Mouse (Mus musculus) intestine, embryonic 16.5 days (tissue): ENCODE data around the gene Slc27a5. TPM values are rescaled to one million over a fixed set of nuclear protein-coding genes. Genes with fewer than 3 reads are reported as not detected.

Experiments
- ATAC-seq: fragments of 200-750 bp; cut with Nextera tagmentation; 2 replicates; pipeline ENCODE4 v1.8.0; 2017; ENCODE audit warnings: moderate TSS enrichment, moderate library complexity
- H3K27ac ChIP-seq: fragments of 300-500 bp; sonication (generic); 2 replicates; pipeline ENCODE4 v1.5.1; 2014; ENCODE audit warnings: mild to moderate bottlenecking, low read length
- H3K27me3 ChIP-seq: fragments of 300-500 bp; sonication (generic); replicated peaks from 2 replicates; pipeline ENCODE4 v1.6.1; 2014; ENCODE audit warnings: low read length, control low read depth, mixed read lengths; ENCODE audit not compliant: control insufficient read depth, insufficient read depth
- H3K36me3 ChIP-seq: fragments of 300-500 bp; sonication (generic); 2 replicates; pipeline ENCODE4 v1.6.1; 2014; ENCODE audit warnings: low read length, control low read depth; ENCODE audit not compliant: control insufficient read depth, insufficient read depth
- H3K4me1 ChIP-seq: fragments of 300-500 bp; sonication (generic); 2 replicates; pipeline ENCODE4 v1.6.1; 2014; ENCODE audit warnings: low read length, control low read depth, mixed read lengths; ENCODE audit not compliant: control insufficient read depth, insufficient read depth
- H3K4me2 ChIP-seq: fragments of 300-500 bp; sonication (generic); 2 replicates; pipeline ENCODE4 v1.6.1; 2014; ENCODE audit warnings: low read depth, low read length, control low read depth
- H3K4me3 ChIP-seq: fragments of 300-500 bp; sonication (generic); 2 replicates; pipeline ENCODE4 v1.5.1; 2014; ENCODE audit warnings: mild to moderate bottlenecking, low read length
- H3K9ac ChIP-seq: fragments of 300-500 bp; sonication (generic); 2 replicates; pipeline ENCODE4 v1.6.1; 2014; ENCODE audit warnings: low read depth, low read length
- H3K9me3 ChIP-seq: fragments of 300-500 bp; sonication (generic); 2 replicates; pipeline ENCODE4 v1.6.1; 2016; ENCODE audit warnings: low read length, control low read depth; ENCODE audit not compliant: control insufficient read depth
- WGBS: fragments of 180-500 bp; shearing (Covaris S2); extraction: QIAGEN DNeasy Blood & Tissue Kit; methylation state at CpG from one replicate; pipeline ENCODE4 v1.1.7; 2014; 5-methylcytosine and 5-hydroxymethylcytosine counted together
- polyA plus RNA-seq: library from polyadenylated mRNA; unstranded; fragments of >200 nt; fragmentation: Nextera tagmentation; extraction: Ambion mirVana; gene quantifications from 2 replicates; pipeline ENCODE4 v1.2.1, GENCODE M21; 2015

Slc27a5 gene
- polyA plus RNA-seq, 1 experiment from 2014 or later: 0.84 TPM

- 72% methylated on average over 5 of the region's 5 CpGs for WGBS
These were observed 33.1 kb upstream of the Slc27a5 start for GRCm38 (mm10) chr7:13031069-13031468.

GRCm38 (mm10) chr7:13028986-13029385 lies 31.0 kb upstream of the Slc27a5 start:
- ATAC-seq: no peak
- H3K9ac ChIP-seq: no peak overlapping the region
- H3K4me1 ChIP-seq: peaks cover 26% of the 10 kb centered on the region
- no peaks in the 10 kb centered on the region for H3K9me3 ChIP-seq
- H3K4me3 ChIP-seq: no peak overlapping the region
- H3K4me2 ChIP-seq: no peak overlapping the region
- H3K27ac ChIP-seq: no peak overlapping the region
- peaks cover 42% of the 10 kb centered on the region for H3K36me3 ChIP-seq
- no peaks in the 10 kb centered on the region for H3K27me3 ChIP-seq
- 92% methylated on average over 4 of the region's 4 CpGs for WGBS

More at GRCm38 (mm10) chr7:13031069-13031468, 33.1 kb upstream of the Slc27a5 start:
- Histone ChIP-seq H3K4me2 (no peak overlapping the region), H3K4me3 (no peak overlapping the region), H3K9me3 (no peaks in the 10 kb centered on the region), H3K9ac (no peak overlapping the region), H3K36me3 (peaks cover 47% of the 10 kb centered on the region), H3K27me3 (no peaks in the 10 kb centered on the region), H3K4me1 (peaks cover 26% of the 10 kb centered on the region), H3K27ac (no peak overlapping the region)
- no peak for ATAC-seq

GRCm38 (mm10) chr7:13025511-13026112 lies 27.6 kb upstream of the Slc27a5 start:
- Histone ChIP-seq H3K4me1 (peaks cover 21% of the 10 kb centered on the region), H3K9me3 (no peaks in the 10 kb centered on the region), H3K27me3 (no peaks in the 10 kb centered on the region), H3K4me3 (peak overlapping the region; percentile 93), H3K4me2 (peak overlapping the region; percentile 92), H3K36me3 (peaks cover 32% of the 10 kb centered on the region), H3K27ac (no peak overlapping the region), H3K9ac (peak overlapping the region; percentile 98)
- ATAC-seq: no peak
- 26% methylated on average over 4 of the region's 4 CpGs for WGBS

GRCm38 (mm10) chr7:13024805-13025204 lies 26.8 kb upstream of the Slc27a5 start:
- peak overlapping the region; percentile 93 for H3K4me3 ChIP-seq
- H3K27ac ChIP-seq: peak overlapping the region; percentile 99
- no peaks in the 10 kb centered on the region for H3K27me3 ChIP-seq
- peak; percentile 67 for ATAC-seq
- peaks cover 21% of the 10 kb centered on the region for H3K4me1 ChIP-seq
- H3K9me3 ChIP-seq: no peaks in the 10 kb centered on the region
- WGBS: under 1% methylated on average over 31 of the region's 44 CpGs
- peaks cover 24% of the 10 kb centered on the region for H3K36me3 ChIP-seq
- H3K9ac ChIP-seq: peak overlapping the region; percentile 98
- peak overlapping the region; percentile 92 for H3K4me2 ChIP-seq

GRCm38 (mm10) chr7:13023928-13024731 lies 26.1 kb upstream of the Slc27a5 start:
- WGBS: under 1% methylated on average over 76 of the region's 95 CpGs
- H3K27ac ChIP-seq: peak overlapping the region; percentile 99
- H3K4me1 ChIP-seq: peaks cover 21% of the 10 kb centered on the region
- H3K9ac ChIP-seq: peak overlapping the region; percentile 98
- no peaks in the 10 kb centered on the region for H3K9me3 ChIP-seq
- H3K4me2 ChIP-seq: peak overlapping the region; percentile 92
- H3K36me3 ChIP-seq: peaks cover 18% of the 10 kb centered on the region
- H3K27me3 ChIP-seq: no peaks in the 10 kb centered on the region
- peak; percentile 81 for ATAC-seq
- peak overlapping the region; percentile 93 for H3K4me3 ChIP-seq

- Histone ChIP-seq H3K27me3 (no peaks in the 10 kb centered on the region), H3K9ac (peak overlapping the region; percentile 98), H3K4me2 (peak overlapping the region; percentile 92), H3K4me1 (peaks cover 21% of the 10 kb centered on the region), H3K4me3 (peak overlapping the region; percentile 93), H3K27ac (peak overlapping the region; percentile 99), H3K9me3 (no peaks in the 10 kb centered on the region), H3K36me3 (peaks cover 6% of the 10 kb centered on the region)
- WGBS: 4% methylated on average over 31 of the region's 31 CpGs
- peak; percentile 72 for ATAC-seq
These were observed 25.0 kb upstream of the Slc27a5 start for GRCm38 (mm10) chr7:13022773-13023535.

- no peak for ATAC-seq
- Histone ChIP-seq H3K9me3 (no peaks in the 10 kb centered on the region), H3K4me1 (0 out of 2 replicates have a peak, but pooled peaks cover 7% of the 10 kb centered on the region), H3K9ac (no peak overlapping the region), H3K4me3 (no peak overlapping the region), H3K4me2 (no peak overlapping the region), H3K36me3 (no peaks in the 10 kb centered on the region), H3K27ac (no peak overlapping the region), H3K27me3 (no peaks in the 10 kb centered on the region)
- WGBS: 88% methylated on average over 1 of the region's 1 CpGs
These were observed 17.2 kb upstream of the Slc27a5 start for GRCm38 (mm10) chr7:13015217-13015616.

- 0 out of 2 replicates have a peak, but pooled peaks cover 8% of the 10 kb centered on the region for H3K4me1 ChIP-seq
- 32% methylated on average over 6 of the region's 6 CpGs for WGBS
- H3K27ac ChIP-seq: no peak overlapping the region
- H3K4me2 ChIP-seq: no peak overlapping the region
- H3K9me3 ChIP-seq: no peaks in the 10 kb centered on the region
- H3K27me3 ChIP-seq: no peaks in the 10 kb centered on the region
- no peak for ATAC-seq
- H3K4me3 ChIP-seq: no peak overlapping the region
- H3K36me3 ChIP-seq: no peaks in the 10 kb centered on the region
- H3K9ac ChIP-seq: no peak overlapping the region
These were observed 16.4 kb upstream of the Slc27a5 start for GRCm38 (mm10) chr7:13014275-13014839.

- Histone ChIP-seq H3K9ac (no peak overlapping the region), H3K9me3 (no peaks in the 10 kb centered on the region), H3K36me3 (no peaks in the 10 kb centered on the region), H3K27me3 (no peaks in the 10 kb centered on the region), H3K4me1 (0 out of 2 replicates have a peak, but pooled peaks cover 8% of the 10 kb centered on the region), H3K4me3 (no peak overlapping the region), H3K27ac (no peak overlapping the region), H3K4me2 (no peak overlapping the region)
- 59% methylated on average over 4 of the region's 4 CpGs for WGBS
- no peak for ATAC-seq
These were observed 15.7 kb upstream of the Slc27a5 start for GRCm38 (mm10) chr7:13013671-13014070.
